Mouse (Mus musculus): ENCODE data around the gene Cpeb4. TPM values are rescaled to one million over a fixed set of nuclear protein-coding genes. Genes with fewer than 3 reads are reported as not detected.
A peak's percentile ranks its signal among the peaks of the same experiment; 100 is the strongest.

The Cpeb4 gene
- polyA plus RNA-seq, 1 experiment = 41.5 TPM

DNA sequence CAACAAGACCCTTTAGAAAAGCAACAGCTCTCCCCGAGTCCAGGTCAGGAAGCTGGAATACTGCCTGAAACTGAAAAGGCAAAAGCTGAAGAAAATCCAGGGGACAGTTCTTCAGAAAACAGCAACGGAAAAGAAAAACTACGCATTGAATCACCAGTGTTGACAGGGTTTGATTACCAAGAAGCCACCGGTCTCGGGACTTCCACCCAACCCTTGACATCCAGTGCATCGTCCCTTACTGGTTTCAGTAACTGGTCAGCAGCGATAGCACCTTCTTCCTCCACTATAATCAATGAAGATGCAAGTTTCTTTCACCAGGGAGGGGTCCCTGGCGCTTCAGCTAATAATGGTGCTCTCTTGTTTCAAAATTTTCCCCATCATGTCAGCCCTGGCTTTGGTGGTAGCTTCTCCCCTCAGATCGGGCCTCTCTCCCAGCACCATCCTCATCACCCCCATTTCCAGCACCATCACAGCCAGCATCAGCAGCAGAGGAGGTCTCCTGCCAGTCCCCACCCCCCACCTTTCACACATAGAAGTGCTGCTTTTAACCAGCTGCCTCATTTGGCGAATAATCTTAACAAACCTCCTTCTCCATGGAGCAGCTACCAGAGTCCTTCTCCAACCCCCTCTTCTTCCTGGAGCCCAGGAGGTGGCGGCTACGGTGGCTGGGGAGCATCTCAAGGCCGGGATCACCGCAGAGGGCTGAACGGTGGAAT is 693 bp downstream of the Cpeb4 start:
- DNase-seq (ENCODE audit: low read depth) = peak; percentile 61
- TF ChIP-seq CTCF (IDR thresholded peaks at IDR 0.05; ENCODE audit: borderline replicate concordance, extremely low read depth, insufficient read depth, insufficient read length) = no peak
- TF ChIP-seq POLR2A (IDR thresholded peaks at IDR 0.05; ENCODE audit: borderline replicate concordance, extremely low read depth, insufficient read depth, insufficient read length, poor library complexity, severe bottlenecking) = no peak

DNA sequence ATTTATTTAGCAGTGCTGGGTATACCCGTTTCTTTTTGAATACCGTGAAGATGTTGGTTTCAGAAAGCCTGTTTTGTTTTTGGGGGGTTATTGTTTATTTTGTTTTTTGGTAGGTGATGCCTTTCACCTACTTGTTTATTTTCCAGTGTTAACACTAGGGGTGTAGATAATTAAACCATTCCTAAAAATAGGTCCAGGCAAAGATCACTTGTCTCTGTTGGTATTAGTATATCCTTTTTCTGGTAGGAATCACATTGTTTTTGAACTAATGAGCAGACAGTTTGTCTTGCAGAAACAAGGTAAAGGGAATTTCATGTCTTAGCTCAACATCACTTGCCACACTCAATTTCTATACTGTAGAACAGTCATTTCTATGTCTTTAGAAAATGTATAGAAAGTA is 2.1 kb downstream of the Cpeb4 start:
- TF ChIP-seq CTCF (IDR thresholded peaks at IDR 0.05; ENCODE audit: borderline replicate concordance, extremely low read depth, insufficient read depth, insufficient read length) (no peak), POLR2A (IDR thresholded peaks at IDR 0.05; ENCODE audit: borderline replicate concordance, extremely low read depth, insufficient read depth, insufficient read length, poor library complexity, severe bottlenecking) (no peak)
- DNase-seq (ENCODE audit: low read depth) = no peak

DNA sequence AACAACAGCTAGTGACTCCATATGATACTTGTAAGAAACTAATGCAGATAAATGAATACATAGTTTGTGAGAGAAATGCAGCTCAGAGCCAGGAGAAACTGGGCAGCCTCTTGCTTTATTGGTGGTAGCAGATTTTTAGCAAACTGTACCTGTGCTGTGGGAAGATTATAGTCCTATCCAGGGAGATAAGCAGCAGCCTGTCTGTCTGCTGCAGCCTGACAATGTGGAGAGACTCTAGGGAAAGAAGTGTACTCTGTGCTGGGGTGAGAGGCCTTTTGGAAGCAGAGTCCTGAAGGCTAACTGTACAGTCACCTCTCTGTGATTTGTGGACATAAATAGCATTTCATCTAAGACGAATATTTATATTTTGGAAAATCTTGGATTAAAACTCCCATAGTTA is 11.7 kb downstream of the Cpeb4 start:
- DNase-seq (ENCODE audit: low read depth) = no peak
- TF ChIP-seq POLR2A (IDR thresholded peaks at IDR 0.05; ENCODE audit: borderline replicate concordance, extremely low read depth, insufficient read depth, insufficient read length, poor library complexity, severe bottlenecking) (no peak), CTCF (IDR thresholded peaks at IDR 0.05; ENCODE audit: borderline replicate concordance, extremely low read depth, insufficient read depth, insufficient read length) (no peak)

DNA sequence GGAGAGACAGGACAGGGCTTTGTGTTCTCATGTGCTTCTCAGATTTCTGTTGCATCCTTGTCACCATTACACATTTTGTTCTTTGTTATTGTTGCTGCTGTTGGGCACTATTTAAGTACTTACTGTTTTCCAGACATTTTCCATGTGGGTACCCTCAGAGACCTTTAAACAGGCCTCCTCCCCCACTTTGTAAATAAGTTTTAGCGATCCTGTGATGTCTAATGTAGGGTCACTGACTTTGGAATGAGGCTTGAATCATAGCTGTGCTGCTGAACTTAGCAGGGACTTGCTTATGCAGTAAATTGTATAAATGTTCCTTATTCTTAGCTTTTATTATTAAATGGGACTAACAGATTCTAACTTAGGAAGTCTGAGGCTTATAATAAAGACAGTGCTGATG is 13.8 kb downstream of the Cpeb4 start:
- TF ChIP-seq POLR2A (IDR thresholded peaks at IDR 0.05; ENCODE audit: borderline replicate concordance, extremely low read depth, insufficient read depth, insufficient read length, poor library complexity, severe bottlenecking) = no peak
- no peak for TF ChIP-seq CTCF (IDR thresholded peaks at IDR 0.05; ENCODE audit: borderline replicate concordance, extremely low read depth, insufficient read depth, insufficient read length)
- no peak for DNase-seq (ENCODE audit: low read depth)

DNA sequence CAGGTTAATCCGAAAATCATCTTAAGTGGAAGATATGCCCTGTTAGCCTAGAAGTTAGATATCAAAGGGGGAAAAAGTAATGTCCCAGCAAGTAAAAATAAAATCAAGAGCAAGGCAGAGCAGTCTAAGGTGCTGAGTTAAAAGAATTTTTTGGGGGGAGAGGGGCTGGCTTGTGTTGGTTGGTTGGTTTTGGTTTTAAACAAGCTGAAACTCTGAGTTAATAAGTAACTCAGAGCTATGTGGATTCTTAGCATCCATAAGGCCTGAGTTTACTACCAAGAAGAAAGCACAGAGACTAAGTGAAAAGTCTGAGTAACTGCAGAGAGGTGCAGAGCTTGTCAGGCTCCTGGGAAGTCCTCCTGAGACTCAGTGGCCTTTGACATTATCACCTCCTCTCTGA is 16.2 kb downstream of the Cpeb4 start:
- TF ChIP-seq POLR2A (IDR thresholded peaks at IDR 0.05; ENCODE audit: borderline replicate concordance, extremely low read depth, insufficient read depth, insufficient read length, poor library complexity, severe bottlenecking) (no peak), CTCF (IDR thresholded peaks at IDR 0.05; ENCODE audit: borderline replicate concordance, extremely low read depth, insufficient read depth, insufficient read length) (no peak)
- no peak for DNase-seq (ENCODE audit: low read depth)

- no peak for TF ChIP-seq POLR2A (IDR thresholded peaks at IDR 0.05; ENCODE audit: borderline replicate concordance, extremely low read depth, insufficient read depth, insufficient read length, poor library complexity, severe bottlenecking)
- TF ChIP-seq CTCF (IDR thresholded peaks at IDR 0.05; ENCODE audit: borderline replicate concordance, extremely low read depth, insufficient read depth, insufficient read length) = no peak
- no peak for DNase-seq (ENCODE audit: low read depth)
These were observed 20.1 kb downstream of the Cpeb4 start for GRCm38 (mm10) chr11:31892152-31892551.

GRCm38 (mm10) chr11:31893639-31894038 is 21.6 kb downstream of the Cpeb4 start:
- TF ChIP-seq POLR2A (IDR thresholded peaks at IDR 0.05; ENCODE audit: borderline replicate concordance, extremely low read depth, insufficient read depth, insufficient read length, poor library complexity, severe bottlenecking) (no peak), CTCF (IDR thresholded peaks at IDR 0.05; ENCODE audit: borderline replicate concordance, extremely low read depth, insufficient read depth, insufficient read length) (no peak)
- no peak for DNase-seq (ENCODE audit: low read depth)

GRCm38 (mm10) chr11:31896065-31896792 is 24.2 kb downstream of the Cpeb4 start:
- TF ChIP-seq CTCF (IDR thresholded peaks at IDR 0.05; ENCODE audit: borderline replicate concordance, extremely low read depth, insufficient read depth, insufficient read length) (no peak), POLR2A (IDR thresholded peaks at IDR 0.05; ENCODE audit: borderline replicate concordance, extremely low read depth, insufficient read depth, insufficient read length, poor library complexity, severe bottlenecking) (no peak)
- DNase-seq (ENCODE audit: low read depth) = no peak

DNA sequence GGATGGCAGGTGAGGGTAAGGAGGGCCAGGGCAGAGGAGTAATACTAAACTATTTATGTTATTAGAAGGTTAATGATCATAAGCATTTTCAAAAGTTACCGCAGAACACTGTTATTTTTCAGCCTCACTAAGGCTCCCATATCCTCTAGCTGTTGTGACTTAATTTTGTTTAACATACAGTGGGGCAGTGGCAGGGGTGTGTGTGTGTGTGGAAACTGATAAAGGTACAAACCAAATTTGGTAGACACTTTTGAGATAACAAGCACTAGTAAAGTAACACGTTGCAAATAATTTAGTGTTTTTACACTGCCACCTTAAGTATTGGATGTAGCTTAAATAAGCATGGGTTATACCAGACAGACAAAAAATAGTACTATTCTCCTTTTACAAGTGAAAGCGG is 24.9 kb downstream of the Cpeb4 start:
- no peak for DNase-seq (ENCODE audit: low read depth)
- TF ChIP-seq CTCF (IDR thresholded peaks at IDR 0.05; ENCODE audit: borderline replicate concordance, extremely low read depth, insufficient read depth, insufficient read length) = no peak

GRCm38 (mm10) chr11:31899166-31899565 is 27.2 kb downstream of the Cpeb4 start:
- no peak for DNase-seq (ENCODE audit: low read depth)
- TF ChIP-seq POLR2A (IDR thresholded peaks at IDR 0.05; ENCODE audit: borderline replicate concordance, extremely low read depth, insufficient read depth, insufficient read length, poor library complexity, severe bottlenecking) = no peak
- no peak for TF ChIP-seq CTCF (IDR thresholded peaks at IDR 0.05; ENCODE audit: borderline replicate concordance, extremely low read depth, insufficient read depth, insufficient read length)

DNA sequence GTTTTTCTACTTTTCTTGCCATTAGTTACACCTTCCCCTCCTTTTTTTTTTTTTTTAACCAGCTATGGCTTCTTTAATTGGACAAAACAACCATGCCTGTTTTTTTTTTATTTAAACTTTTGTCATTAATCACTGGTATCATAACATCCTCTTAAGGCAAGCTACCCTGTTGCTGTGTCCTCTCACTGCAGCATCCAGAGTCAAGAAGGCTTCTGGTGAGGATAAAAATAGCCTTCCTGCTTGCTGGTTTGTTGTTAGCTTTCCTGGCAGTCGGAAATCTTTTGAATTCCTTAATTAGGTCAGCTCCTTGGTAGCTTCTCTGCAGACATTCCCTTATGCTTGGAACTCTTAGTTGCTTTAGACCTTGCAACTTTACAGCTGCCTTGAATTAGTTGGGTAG is 28.7 kb downstream of the Cpeb4 start:
- DNase-seq (ENCODE audit: low read depth) = peak; percentile 12
- no peak for TF ChIP-seq POLR2A (IDR thresholded peaks at IDR 0.05; ENCODE audit: borderline replicate concordance, extremely low read depth, insufficient read depth, insufficient read length, poor library complexity, severe bottlenecking)
- TF ChIP-seq CTCF (IDR thresholded peaks at IDR 0.05; ENCODE audit: borderline replicate concordance, extremely low read depth, insufficient read depth, insufficient read length) = no peak
